Mouse (Mus musculus): ENCODE data around the gene Plcd3. TPM values are rescaled to one million over a fixed set of nuclear protein-coding genes. Genes with fewer than 3 reads are reported as not detected.
A peak's percentile ranks its signal among the peaks of the same experiment; 100 is the strongest.

Plcd3 gene
- polyA plus RNA-seq, 1 experiment from 2014 or later: 3.7 TPM

DNA sequence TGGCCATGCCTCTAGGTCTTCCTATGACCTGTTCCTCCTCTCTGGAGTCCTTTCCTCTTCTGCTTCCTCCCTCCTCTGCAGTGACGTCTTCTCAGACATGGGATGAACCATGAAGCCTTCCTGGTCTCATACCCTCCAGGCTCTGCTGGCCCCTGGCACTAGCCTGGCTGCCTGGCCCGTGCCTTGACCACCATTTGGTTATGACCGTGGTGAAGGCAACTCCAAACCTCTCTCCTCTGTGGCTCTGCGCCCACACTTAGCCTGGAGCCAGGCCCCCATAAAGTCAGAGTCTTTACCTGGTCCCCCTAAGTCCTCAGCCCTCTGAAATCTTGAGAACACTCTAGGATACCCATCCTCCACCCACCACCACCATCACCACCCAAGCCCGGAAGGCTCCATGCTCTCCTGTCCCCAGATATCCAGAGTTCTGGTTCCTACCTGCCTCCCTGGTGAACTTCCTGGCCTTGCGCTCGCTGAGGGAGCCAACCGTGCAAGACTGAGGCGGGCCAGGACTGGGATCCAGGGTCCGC is 27.3 kb downstream of the Plcd3 start:
- DNase-seq (ENCODE audit: low spot score): no peak
- H3K27ac ChIP-seq (ENCODE audit: low read length): no peak overlapping the region
- 0 out of 2 replicates have a peak, but pooled peaks cover 1% of the 10 kb centered on the region for H3K36me3 ChIP-seq (ENCODE audit: insufficient read depth, low read length)
- H3K4me3 ChIP-seq (ENCODE audit: low read depth, low read length): no peak overlapping the region
- TF ChIP-seq EP300 (IDR thresholded peaks at IDR 0.05) (no peak), CTCF (IDR thresholded peaks at IDR 0.05) (no peak)
- H3K4me2 ChIP-seq (replicated peaks; ENCODE audit: low read depth, low read length): peak overlapping the region; percentile 28; the same call in 1 of the 2 replicates
- H3K27me3 ChIP-seq (replicated peaks; ENCODE audit: insufficient read depth, low read length): no peaks in the 10 kb centered on the region
- no peaks in the 10 kb centered on the region for H3K4me1 ChIP-seq (ENCODE audit: insufficient read depth, low read depth, low read length)
- ATAC-seq: 0 out of 2 replicates have a peak, but pooled peaks have one; percentile 3
- WGBS: 65% methylated on average over 10 of the region's 10 CpGs
- H3K9ac ChIP-seq (replicated peaks; ENCODE audit: low read depth): no peak overlapping the region
- H3K9me3 ChIP-seq (ENCODE audit: low read length): no peaks in the 10 kb centered on the region

DNA sequence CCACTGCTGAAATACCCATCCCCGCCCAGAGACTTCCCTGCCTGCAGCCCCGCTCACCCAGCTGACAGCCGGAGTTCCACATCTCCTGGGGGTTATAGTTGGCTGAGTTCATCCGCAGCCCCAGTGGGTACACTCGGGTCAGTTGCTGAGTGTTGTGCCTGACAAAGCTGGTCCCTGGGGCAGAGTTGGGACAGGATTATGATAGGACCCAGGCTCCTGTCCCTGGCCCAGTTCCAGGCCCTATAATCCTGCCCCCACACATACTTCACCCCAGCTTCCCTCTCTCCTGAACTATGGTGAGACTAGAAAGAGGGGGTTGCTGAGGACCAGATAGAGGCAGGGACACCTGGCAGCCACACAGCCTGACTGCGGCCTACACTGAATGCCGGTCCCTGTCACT is 27.8 kb downstream of the Plcd3 start:
- Histone ChIP-seq H3K4me2 (replicated peaks; ENCODE audit: low read depth, low read length) (no peak overlapping the region), H3K27me3 (replicated peaks; ENCODE audit: insufficient read depth, low read length) (no peaks in the 10 kb centered on the region), H3K4me3 (ENCODE audit: low read depth, low read length) (no peak overlapping the region), H3K36me3 (ENCODE audit: insufficient read depth, low read length) (0 out of 2 replicates have a peak, but pooled peaks cover 6% of the 10 kb centered on the region), H3K9me3 (ENCODE audit: low read length) (no peaks in the 10 kb centered on the region), H3K27ac (ENCODE audit: low read length) (no peak overlapping the region), H3K4me1 (ENCODE audit: insufficient read depth, low read depth, low read length) (no peaks in the 10 kb centered on the region), H3K9ac (replicated peaks; ENCODE audit: low read depth) (no peak overlapping the region)
- ATAC-seq: no peak
- TF ChIP-seq CTCF (IDR thresholded peaks at IDR 0.05) (no peak), EP300 (IDR thresholded peaks at IDR 0.05) (no peak)
- WGBS: 83% methylated on average over 7 of the region's 7 CpGs
- no peak for DNase-seq (ENCODE audit: low spot score)

- H3K4me3 ChIP-seq (ENCODE audit: low read depth, low read length): no peak overlapping the region
- H3K9me3 ChIP-seq (ENCODE audit: low read length): no peaks in the 10 kb centered on the region
- TF ChIP-seq EP300 (IDR thresholded peaks at IDR 0.05) (no peak), CTCF (IDR thresholded peaks at IDR 0.05) (no peak)
- H3K4me2 ChIP-seq (replicated peaks; ENCODE audit: low read depth, low read length): no peak overlapping the region
- DNase-seq (ENCODE audit: low spot score) (no peak), ATAC-seq (no peak)
- H3K9ac ChIP-seq (replicated peaks; ENCODE audit: low read depth): no peak overlapping the region
- peaks cover 11% of the 10 kb centered on the region for H3K36me3 ChIP-seq (ENCODE audit: insufficient read depth, low read length)
- H3K4me1 ChIP-seq (ENCODE audit: insufficient read depth, low read depth, low read length): no peaks in the 10 kb centered on the region
- 93% methylated on average over 10 of the region's 10 CpGs for WGBS
- H3K27ac ChIP-seq (ENCODE audit: low read length): no peak overlapping the region
- no peaks in the 10 kb centered on the region for H3K27me3 ChIP-seq (replicated peaks; ENCODE audit: insufficient read depth, low read length)
These were observed 31.1 kb downstream of the Plcd3 start for GRCm38 (mm10) chr11:103070322-103070880.

- Histone ChIP-seq H3K9ac (replicated peaks; ENCODE audit: low read depth) (no peak overlapping the region), H3K27ac (ENCODE audit: low read length) (no peak overlapping the region), H3K36me3 (ENCODE audit: insufficient read depth, low read length) (peaks cover 15% of the 10 kb centered on the region), H3K4me1 (ENCODE audit: insufficient read depth, low read depth, low read length) (no peaks in the 10 kb centered on the region), H3K4me2 (replicated peaks; ENCODE audit: low read depth, low read length) (no peak overlapping the region), H3K27me3 (replicated peaks; ENCODE audit: insufficient read depth, low read length) (no peaks in the 10 kb centered on the region), H3K4me3 (ENCODE audit: low read depth, low read length) (no peak overlapping the region), H3K9me3 (ENCODE audit: low read length) (no peaks in the 10 kb centered on the region)
- WGBS: 98% methylated on average over 2 of the region's 2 CpGs
- TF ChIP-seq EP300 (IDR thresholded peaks at IDR 0.05): no peak
- TF ChIP-seq CTCF (IDR thresholded peaks at IDR 0.05): no peak
- DNase-seq (ENCODE audit: low spot score) (no peak), ATAC-seq (no peak)
These were observed 31.7 kb downstream of the Plcd3 start for GRCm38 (mm10) chr11:103069731-103070130.

- peaks cover 15% of the 10 kb centered on the region for H3K36me3 ChIP-seq (ENCODE audit: insufficient read depth, low read length)
- no peak for ATAC-seq
- no peak overlapping the region for H3K4me3 ChIP-seq (ENCODE audit: low read depth, low read length)
These were observed 32.6 kb downstream of the Plcd3 start for GRCm38 (mm10) chr11:103068884-103069283.

GRCm38 (mm10) chr11:103068272-103068671 is 33.2 kb downstream of the Plcd3 start:
- H3K27ac ChIP-seq (ENCODE audit: low read length): peak overlapping the region; percentile 33
- WGBS: 91% methylated on average over 4 of the region's 4 CpGs
- H3K4me3 ChIP-seq (ENCODE audit: low read depth, low read length): no peak overlapping the region

More at GRCm38 (mm10) chr11:103068884-103069283, 32.6 kb downstream of the Plcd3 start:
- Histone ChIP-seq H3K27me3 (replicated peaks; ENCODE audit: insufficient read depth, low read length) (no peaks in the 10 kb centered on the region), H3K9me3 (ENCODE audit: low read length) (no peaks in the 10 kb centered on the region), H3K27ac (ENCODE audit: low read length) (no peak overlapping the region), H3K4me2 (replicated peaks; ENCODE audit: low read depth, low read length) (no peak overlapping the region), H3K9ac (replicated peaks; ENCODE audit: low read depth) (no peak overlapping the region), H3K4me1 (ENCODE audit: insufficient read depth, low read depth, low read length) (no peaks in the 10 kb centered on the region)
- TF ChIP-seq EP300 (IDR thresholded peaks at IDR 0.05) (no peak), CTCF (IDR thresholded peaks at IDR 0.05) (no peak)
- DNase-seq (ENCODE audit: low spot score): no peak
- WGBS: 95% methylated on average over 11 of the region's 11 CpGs

More at GRCm38 (mm10) chr11:103068272-103068671, 33.2 kb downstream of the Plcd3 start:
- TF ChIP-seq CTCF (IDR thresholded peaks at IDR 0.05) (no peak), EP300 (IDR thresholded peaks at IDR 0.05) (no peak)
- no peak for ATAC-seq
- Histone ChIP-seq H3K4me1 (ENCODE audit: insufficient read depth, low read depth, low read length) (no peaks in the 10 kb centered on the region), H3K9me3 (ENCODE audit: low read length) (no peaks in the 10 kb centered on the region), H3K4me2 (replicated peaks; ENCODE audit: low read depth, low read length) (no peak overlapping the region), H3K27me3 (replicated peaks; ENCODE audit: insufficient read depth, low read length) (no peaks in the 10 kb centered on the region), H3K9ac (replicated peaks; ENCODE audit: low read depth) (no peak overlapping the region), H3K36me3 (ENCODE audit: insufficient read depth, low read length) (peaks cover 15% of the 10 kb centered on the region)
- no peak for DNase-seq (ENCODE audit: low spot score)
